Mouse (Mus musculus): ENCODE data around the gene Gprin2.

GRCm38 (mm10) chr14:34226566-34226965 lies 25.1 kb upstream of the Gprin2 start:
- no peak for TF ChIP-seq POLR2A (IDR thresholded peaks at IDR 0.05; ENCODE audit: control insufficient read depth, extremely low read depth, insufficient read depth, low read length, poor library complexity)
- no peak for TF ChIP-seq CTCF (IDR thresholded peaks at IDR 0.05; ENCODE audit: borderline replicate concordance, control insufficient read depth, extremely low read depth, insufficient read depth, low read length, poor library complexity)

Measured in thymus, adult 2 months (tissue).